Mouse (Mus musculus) layer of hippocampus, adult 9-10 months (tissue): ENCODE measurements around the gene Brms1l.
A peak's percentile ranks its signal among the peaks of the same experiment; 100 is the strongest.
"Not testable (repeated sequence)": the region's sequence is repeated elsewhere in the genome, so short reads cannot be mapped to it uniquely, and the experiment has no call there.

Experiments used
- DNase-seq: peaks from one replicate; pipeline ENCODE4 v3.0.0; 2022; ENCODE audit warnings: low spot score

The Brms1l gene

DNA sequence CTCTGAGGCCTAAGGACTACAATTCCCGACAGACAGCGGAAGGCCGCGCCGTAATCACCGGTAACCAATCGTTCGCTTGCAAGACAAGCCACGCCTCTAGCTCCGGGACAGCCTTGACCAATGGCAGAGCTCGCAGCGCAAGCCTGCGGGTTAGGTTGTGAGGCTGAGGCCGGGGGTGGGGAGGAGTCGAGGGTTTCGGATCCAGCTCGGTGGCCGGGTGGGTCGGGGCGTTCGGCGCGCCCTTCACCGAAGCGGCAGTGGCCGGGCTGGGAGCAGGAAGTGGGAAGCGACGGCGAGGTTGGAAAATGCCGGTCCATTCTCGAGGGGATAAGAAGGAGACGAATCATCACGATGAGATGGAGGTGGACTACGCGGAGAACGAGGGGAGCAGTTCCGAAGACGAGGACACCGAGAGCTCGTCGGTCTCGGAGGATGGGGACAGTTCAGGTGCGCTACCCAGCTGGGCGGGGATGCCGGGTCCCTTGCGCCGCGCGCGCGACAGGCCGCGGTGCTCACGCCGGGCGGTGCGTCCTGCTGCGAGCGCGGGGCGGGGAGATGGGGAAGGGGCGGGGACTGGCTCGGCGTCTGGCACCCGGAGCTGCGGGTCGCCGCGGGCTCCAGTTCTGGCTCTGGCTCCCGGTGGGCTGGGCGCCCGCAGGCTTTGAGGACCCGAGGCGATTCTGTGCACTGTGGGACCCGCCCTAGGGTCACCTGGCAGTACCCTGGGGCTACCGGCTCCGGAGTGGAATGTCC is at the start of gene Brms1l:
TSS of gene Brms1l (plus strand) at position 126 of the 753 bp plus-strand sequence.
- peak; percentile 92 for DNase-seq

GRCm38 (mm10) chr12:55794485-55794884 is 41.6 kb upstream of the Brms1l start:
- DNase-seq, result not testable (repeated sequence)

DNA sequence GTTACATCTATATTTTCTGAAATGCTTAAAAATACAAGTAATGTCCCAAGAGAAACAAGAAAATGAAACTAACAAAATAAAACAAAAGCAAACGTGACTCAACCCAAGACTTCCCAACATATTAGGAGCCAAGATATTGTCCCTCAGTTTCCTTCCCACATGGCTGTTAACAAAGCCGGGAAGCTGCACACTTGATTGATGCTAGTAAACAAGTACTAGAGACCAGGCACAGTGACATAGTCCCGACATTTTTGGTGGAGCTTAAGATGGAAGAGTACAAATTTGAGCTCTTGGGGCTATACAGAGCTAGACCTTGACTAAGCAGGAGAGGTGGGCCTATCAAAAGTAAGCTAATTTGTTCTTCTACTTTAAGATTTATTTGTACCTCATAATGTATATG is 39.0 kb upstream of the Brms1l start:
- DNase-seq, result no peak

GRCm38 (mm10) chr12:55798745-55799144 is 37.4 kb upstream of the Brms1l start:
- no peak for DNase-seq

- DNase-seq, result no peak
Observed at GRCm38 (mm10) chr12:55800144-55800543, 36.0 kb upstream of the Brms1l start.

DNA sequence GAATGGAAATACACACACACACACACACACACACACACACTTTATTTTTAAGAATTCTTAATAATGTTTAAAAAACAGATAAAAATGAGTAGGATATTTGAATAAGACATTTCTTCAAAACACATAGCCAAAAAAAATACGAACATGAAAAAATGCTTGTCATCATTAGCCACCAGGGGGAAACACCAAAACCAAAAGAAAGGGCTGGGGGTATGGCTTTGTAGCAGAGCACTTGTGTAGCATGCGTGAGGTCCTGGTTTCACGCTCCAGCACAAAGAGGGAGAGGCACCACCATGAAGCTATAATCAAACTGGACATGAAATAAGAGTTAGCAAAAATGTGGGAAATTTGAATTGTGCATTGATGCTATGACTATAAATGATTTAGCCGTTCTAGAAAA is 35.0 kb upstream of the Brms1l start:
- DNase-seq, result no peak

- DNase-seq, result no peak
Observed at GRCm38 (mm10) chr12:55805035-55805434, 31.1 kb upstream of the Brms1l start.

DNA sequence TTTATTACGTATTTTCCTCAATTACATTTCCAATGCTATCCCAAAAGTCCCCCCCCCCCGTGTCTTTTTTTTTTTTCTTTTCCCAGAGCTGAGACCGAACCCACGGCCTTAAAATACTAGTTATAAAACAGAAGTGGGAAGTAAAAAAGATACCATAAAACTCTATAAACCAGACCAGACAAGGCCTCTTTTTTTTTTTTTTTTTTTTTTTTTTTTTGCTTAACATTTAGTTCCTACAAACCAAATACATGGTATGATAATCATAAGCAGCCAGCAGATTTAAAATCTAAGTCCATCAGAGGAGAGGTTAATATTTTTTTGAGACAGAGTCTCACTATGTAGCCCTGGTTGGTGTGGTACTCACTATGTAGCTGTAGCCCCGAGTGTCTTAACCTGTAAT is 19.6 kb upstream of the Brms1l start:
- no peak for DNase-seq

GRCm38 (mm10) chr12:55820119-55820660 is 15.9 kb upstream of the Brms1l start:
- no peak for DNase-seq

DNA sequence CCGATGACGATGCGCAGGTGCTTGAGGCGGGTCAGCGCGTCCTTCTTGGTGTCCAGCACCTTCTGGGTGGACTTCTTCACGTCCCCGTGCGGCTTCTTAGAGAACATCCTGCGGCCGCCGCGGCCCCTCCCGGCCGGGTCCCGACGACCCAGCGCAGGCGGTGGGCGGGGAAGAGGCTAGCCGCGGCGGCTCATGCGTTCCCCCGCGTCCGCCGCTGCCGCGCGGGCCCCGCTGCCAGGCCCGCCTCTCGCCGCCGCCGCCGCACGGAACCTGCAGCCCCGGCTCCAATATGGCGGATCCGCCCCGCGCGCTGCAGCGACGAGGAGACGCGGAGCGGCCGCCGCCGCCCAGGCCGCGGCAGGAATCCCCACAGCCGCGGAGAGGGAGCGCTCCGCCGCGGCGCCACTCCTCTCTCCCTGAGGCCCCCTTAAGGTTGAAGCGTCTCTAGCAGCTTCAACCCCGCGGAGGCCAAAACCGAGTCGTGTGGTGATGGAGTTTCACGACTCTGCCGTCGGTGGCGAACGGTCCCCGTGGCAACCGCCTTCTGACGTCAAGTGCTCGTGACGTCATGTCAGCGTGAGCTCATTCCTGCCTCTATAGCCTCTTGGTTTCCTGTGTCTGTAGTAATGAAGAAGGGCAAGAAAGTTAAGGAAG is 15.3 kb upstream of the Brms1l start, which contains the start of gene Ralgapa1:
TSS of gene Ralgapa1 (minus strand) at position 507 of the 654 bp plus-strand sequence.
- peak; percentile 77 for DNase-seq

GRCm38 (mm10) chr12:55824027-55824426 is 12.1 kb upstream of the Brms1l start:
- DNase-seq, result no peak

GRCm38 (mm10) chr12:55825537-55825936 is 10.6 kb upstream of the Brms1l start:
- DNase-seq, result no peak

DNA sequence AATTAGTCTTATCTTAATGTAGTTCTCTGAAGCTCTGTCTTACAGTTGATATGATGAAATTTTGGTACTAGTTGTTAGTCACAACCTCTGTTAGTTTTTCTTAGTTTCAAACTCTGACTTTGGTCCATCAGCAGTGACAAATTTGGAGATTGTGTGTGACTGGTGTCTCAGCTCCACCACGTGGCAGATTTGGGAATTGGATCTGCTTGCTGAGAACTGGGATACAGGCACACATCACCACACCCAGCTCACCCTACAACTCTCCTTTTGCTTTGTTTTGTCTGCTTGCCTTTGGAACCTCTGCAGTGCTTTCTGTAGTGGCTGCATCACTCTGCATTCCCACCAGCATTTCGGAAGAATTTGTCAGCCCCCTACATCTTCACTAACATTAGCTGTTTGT is 5.0 kb upstream of the Brms1l start:
- peak; percentile 71 for DNase-seq

DNA sequence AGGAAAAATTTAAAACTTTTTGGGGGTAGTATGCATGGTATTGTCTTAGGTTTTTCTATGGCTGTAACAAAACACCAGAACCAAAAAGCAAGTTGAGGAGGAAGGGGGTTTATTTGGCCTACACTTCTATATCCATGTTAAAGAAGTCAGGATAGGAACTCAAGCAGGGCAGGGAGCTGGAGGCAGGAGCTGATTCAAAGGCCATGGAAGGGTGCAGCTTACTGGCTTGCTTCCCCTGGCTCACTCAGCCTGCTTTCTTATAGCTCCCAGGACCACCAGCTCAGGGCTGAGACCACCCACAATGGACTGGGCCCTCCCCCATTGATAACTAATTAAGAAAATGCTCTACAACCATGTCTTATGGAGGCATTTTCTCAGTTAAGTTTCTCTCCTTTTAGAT is 3.2 kb upstream of the Brms1l start:
- DNase-seq, result no peak

GRCm38 (mm10) chr12:55833906-55834625 is 2.1 kb upstream of the Brms1l start:
- DNase-seq, result no peak

DNA sequence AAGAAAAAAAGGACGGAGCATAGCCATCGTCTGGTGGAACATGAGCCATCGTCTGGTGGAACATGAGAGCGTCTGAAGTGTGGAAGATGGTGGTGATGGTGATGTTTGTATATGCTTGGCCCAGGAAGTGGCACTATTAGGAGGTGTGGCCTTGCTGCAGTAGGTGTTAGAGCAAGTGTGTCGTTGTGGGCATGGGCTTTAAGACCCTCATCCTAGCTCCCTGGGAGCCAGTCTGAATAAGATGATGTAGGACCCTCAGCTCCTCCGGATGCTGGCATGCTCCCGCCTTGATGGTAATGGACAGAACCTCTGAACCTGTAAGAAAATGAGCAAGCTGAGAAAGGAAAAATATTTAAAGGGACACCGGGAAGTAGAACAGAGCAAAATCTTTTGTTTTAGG is 1.2 kb upstream of the Brms1l start:
- no peak for DNase-seq

DNA sequence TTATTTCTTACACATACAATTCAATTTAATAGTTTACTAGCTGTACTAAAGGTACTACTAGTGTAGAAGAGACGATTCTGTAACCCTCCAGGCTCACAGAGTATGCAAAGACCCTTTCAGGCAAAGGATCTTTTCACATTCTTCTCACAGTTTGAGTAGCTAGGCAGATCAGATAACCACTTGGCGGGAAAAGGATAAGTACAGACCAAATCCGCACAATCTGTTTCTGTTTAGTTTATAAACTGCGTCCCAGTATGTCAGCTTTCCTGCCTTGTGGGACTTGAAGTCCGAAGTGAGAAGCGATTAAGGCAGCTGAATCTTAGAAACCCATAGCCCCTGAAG is 296 bp upstream of the Brms1l start:
- DNase-seq, result no peak

GRCm38 (mm10) chr12:55837495-55837894 is 1.4 kb downstream of the Brms1l start:
- DNase-seq, result no peak

DNA sequence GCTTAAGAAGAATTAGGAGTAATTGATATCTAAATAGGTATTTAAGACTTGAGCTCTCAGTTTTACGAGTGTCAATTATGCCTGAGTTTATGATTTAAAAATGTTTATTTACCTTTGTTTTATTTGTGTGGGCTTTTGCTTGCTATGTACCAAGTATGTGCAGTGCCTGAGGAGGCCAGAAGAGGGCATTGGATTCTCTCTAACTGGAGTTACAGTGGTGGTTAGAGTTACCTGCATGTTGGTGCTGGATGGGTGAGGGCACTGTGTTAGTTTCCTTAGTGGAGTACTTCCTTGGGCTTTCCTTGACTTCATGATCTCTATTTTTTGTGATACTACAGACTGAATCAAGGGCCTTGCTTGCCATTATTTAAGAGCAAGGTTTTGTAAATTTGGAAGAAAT is 10.6 kb downstream of the Brms1l start:
- DNase-seq, result no peak

GRCm38 (mm10) chr12:55847851-55848250 is 11.7 kb downstream of the Brms1l start:
- DNase-seq, result no peak

GRCm38 (mm10) chr12:55850650-55851049 is 14.5 kb downstream of the Brms1l start:
- no peak for DNase-seq

- DNase-seq, result no peak
Observed at GRCm38 (mm10) chr12:55859409-55860349, 23.6 kb downstream of the Brms1l start.
